Mouse (Mus musculus) erythroblast, adult 5-6 weeks (primary cell): ENCODE measurements around the gene Ccnq. TPM values are rescaled to one million over a fixed set of nuclear protein-coding genes. Genes with fewer than 3 reads are reported as not detected.

Source experiments
- ATAC-seq: replicated peaks from 2 replicates; pipeline ENCODE4 v1.8.0; 2016; ENCODE audit warnings: moderate number of reproducible peaks, mild to moderate bottlenecking, moderate TSS enrichment, inconsistent platforms; ENCODE audit not compliant: poor library complexity, low FRiP score, severe bottlenecking
- total RNA-seq, 2 experiments: library from RNA; stranded (forward) in 1 of 2; stranded (reverse) in 1 of 2; fragments of 150-400 nt in 1 of 2; fragments of 200-764, 138-1000 nt in 1 of 2; gene quantifications; 2 replicates each; pipeline versions ENCODE4 v1.2.3 to v1.2.4; 2015 to 2017; ENCODE audit warnings: low replicate concordance in 2 of 2

Gene Ccnq
- total RNA-seq, 2 experiments from 2014 or later = 6.6 to 16.7 TPM

DNA sequence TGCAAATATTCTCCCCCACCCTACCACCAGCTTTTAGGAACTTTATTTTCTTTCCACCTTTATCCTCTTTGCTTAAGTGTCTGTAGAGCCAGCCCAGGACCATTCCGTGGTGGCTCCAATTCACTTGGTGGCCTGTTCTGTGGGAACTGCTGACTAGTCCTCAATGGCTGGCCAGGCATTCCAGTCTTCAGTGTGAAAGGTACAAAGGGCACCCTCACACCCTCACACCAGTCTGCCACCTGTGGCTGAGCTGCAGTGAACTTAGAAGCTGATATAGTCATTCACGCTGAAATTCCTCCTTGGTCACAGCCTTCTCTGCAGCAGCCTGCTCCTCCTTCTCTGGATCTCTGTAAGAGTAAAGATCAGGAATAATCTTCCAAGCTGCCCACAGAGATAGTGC, 42.9 kb downstream of the Ccnq start:
- no peak for ATAC-seq

DNA sequence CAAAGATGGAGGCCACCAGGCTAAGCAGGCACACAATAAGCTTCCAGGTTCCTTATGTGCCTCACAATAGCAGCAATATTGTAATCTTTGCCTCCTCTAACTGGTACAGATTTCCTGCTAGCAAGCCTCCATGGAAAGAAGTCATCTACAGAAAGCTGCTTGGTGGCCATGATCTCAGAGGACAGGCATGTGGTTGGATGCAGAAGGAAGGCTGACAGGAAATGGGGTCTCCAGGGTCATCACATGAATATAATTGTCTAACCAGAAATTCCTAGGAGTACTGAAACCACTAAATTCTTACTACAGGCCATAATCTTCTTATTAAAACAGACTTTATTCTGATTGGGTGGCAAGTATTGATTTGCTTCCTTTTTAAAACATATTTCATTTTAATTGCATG, 45.5 kb downstream of the Ccnq start:
- no peak for ATAC-seq

DNA sequence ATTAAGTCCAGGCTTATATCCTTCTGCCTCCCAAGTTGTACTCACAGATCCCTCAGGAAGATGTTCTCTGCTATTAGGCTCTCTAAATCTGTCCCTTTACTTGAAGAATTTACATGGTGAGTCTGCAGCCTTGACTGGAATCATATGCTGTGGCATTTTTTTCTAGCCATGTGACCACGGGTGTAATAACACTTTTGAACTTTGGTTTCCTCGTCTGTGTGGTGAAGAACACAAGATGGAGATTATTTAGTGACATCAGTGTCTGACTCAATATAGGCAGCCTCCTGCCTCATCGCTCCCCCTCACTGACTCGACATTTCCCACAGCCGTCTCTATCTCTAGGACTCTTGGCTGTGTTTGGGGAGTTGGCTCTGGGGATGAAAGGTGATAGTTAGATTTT, 48.4 kb downstream of the Ccnq start:
- ATAC-seq = no peak

GRCm38 (mm10) chr11:78702319-78702718, 49.2 kb downstream of the Ccnq start:
- ATAC-seq = no peak

Other genes starting within 250 kb of the Ccnq start
- not detected in 2 replicates for gene Sebox, start 248.3 kb downstream of the Ccnq start, total RNA-seq (2015; ENCODE audit: low replicate concordance)
- gene Sebox, start 248.3 kb downstream of the Ccnq start, total RNA-seq (2017; ENCODE audit: low replicate concordance) = not detected in 2 replicates
- gene Tmem199, start 239.6 kb downstream of the Ccnq start, total RNA-seq (2015; ENCODE audit: low replicate concordance) = 3.8 and 13.8 TPM in 2 replicates
- 4.0 and 5.3 TPM in 2 replicates for gene Tmem199, start 239.6 kb downstream of the Ccnq start, total RNA-seq (2017; ENCODE audit: low replicate concordance)
- 6.9 and 17.5 TPM in 2 replicates for gene Poldip2, start 239.5 kb downstream of the Ccnq start, total RNA-seq (2015; ENCODE audit: low replicate concordance)
- 7.8 and 13.4 TPM in 2 replicates for gene Poldip2, start 239.5 kb downstream of the Ccnq start, total RNA-seq (2017; ENCODE audit: low replicate concordance)
- 0.58 and 2.1 TPM in 2 replicates for gene Tnfaip1, start 215.4 kb downstream of the Ccnq start, total RNA-seq (2015; ENCODE audit: low replicate concordance)
- 0.60 and 1.5 TPM in 2 replicates for gene Tnfaip1, start 215.4 kb downstream of the Ccnq start, total RNA-seq (2017; ENCODE audit: low replicate concordance)
- gene Ift20, start 215.4 kb downstream of the Ccnq start, total RNA-seq (2015; ENCODE audit: low replicate concordance) = 31.5 and 42.0 TPM in 2 replicates
- 49.2 and 62.7 TPM in 2 replicates for gene Ift20, start 215.4 kb downstream of the Ccnq start, total RNA-seq (2017; ENCODE audit: low replicate concordance)
- gene Tmem97, start 201.0 kb downstream of the Ccnq start, total RNA-seq (2015; ENCODE audit: low replicate concordance) = 15.0 and 15.9 TPM in 2 replicates
- 3.5 and 7.2 TPM in 2 replicates for gene Tmem97, start 201.0 kb downstream of the Ccnq start, total RNA-seq (2017; ENCODE audit: low replicate concordance)
- 2.7 and 8.8 TPM in 2 replicates for gene Nlk, start 54.4 kb downstream of the Ccnq start, total RNA-seq (2015; ENCODE audit: low replicate concordance)
- gene Nlk, start 54.4 kb downstream of the Ccnq start, total RNA-seq (2017; ENCODE audit: low replicate concordance) = 5.2 and 9.5 TPM in 2 replicates
- gene Lyrm9, start 74.9 kb upstream of the Ccnq start, total RNA-seq (2015; ENCODE audit: low replicate concordance) = 6.0 and 12.5 TPM in 2 replicates
- gene Lyrm9, start 74.9 kb upstream of the Ccnq start, total RNA-seq (2017; ENCODE audit: low replicate concordance) = 8.1 and 10.9 TPM in 2 replicates
- gene Nos2, start 169.1 kb upstream of the Ccnq start, total RNA-seq (2015; ENCODE audit: low replicate concordance) = not detected in 2 replicates
- not detected in 2 replicates for gene Nos2, start 169.1 kb upstream of the Ccnq start, total RNA-seq (2017; ENCODE audit: low replicate concordance)
- gene Lgals9, start 233.2 kb upstream of the Ccnq start, total RNA-seq (2015; ENCODE audit: low replicate concordance) = 155 and 163 TPM in 2 replicates
- 39.4 and 48.7 TPM in 2 replicates for gene Lgals9, start 233.2 kb upstream of the Ccnq start, total RNA-seq (2017; ENCODE audit: low replicate concordance)